Mouse (Mus musculus) forelimb bud, embryonic 11.5 days (tissue): ENCODE data around the gene Vstm2l.

Experiments used
- DNase-seq: peaks from one replicate; pipeline ENCODE4 v3.0.0-alpha.2; 2012; ENCODE audit warnings: low read depth, low spot score

Gene Vstm2l

DNA sequence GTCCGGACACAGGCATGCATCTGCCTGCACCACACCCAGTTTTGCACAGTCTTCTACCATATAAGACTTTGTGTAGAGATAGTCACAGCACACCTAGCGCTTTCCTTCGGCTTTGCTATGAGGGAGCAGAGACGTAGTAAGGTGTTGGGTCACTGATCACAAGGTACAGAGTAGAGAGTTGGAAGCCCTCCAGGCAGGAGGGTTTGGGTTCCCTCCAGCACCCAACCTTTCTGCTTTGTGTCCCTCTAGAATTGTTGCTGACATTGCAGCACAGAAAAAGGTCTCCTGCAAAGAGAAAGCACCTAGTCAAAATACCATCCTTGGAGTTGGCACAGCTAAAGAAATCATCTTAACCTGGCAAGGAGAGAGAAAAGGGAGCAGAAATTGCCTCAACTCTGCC, 78.0 kb downstream of the Vstm2l start:
- no peak for DNase-seq
